Comparison of ENCODE assay signal across 9 mouse cellular contexts in the genomic region with DNA sequence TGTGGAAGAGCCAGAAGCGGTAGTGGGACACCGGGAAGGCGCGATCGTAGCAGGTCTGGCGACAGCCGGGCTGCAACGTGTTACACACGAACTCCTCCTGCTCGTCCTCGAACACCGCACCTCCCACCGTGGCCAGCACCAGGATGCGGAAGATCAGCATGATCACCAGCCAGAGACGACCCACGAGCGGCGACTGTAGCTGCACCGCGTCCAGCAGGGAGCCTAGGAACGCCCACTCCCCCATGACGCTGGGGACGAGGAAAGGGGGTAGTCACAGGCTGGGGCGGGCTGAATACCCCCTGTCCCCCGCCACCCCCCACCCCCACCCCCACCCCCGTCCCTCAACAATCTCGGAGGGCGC. TPM values are rescaled to one million over a fixed set of nuclear protein-coding genes. Genes with fewer than 3 reads are reported as not detected.
DNase-seq lines count a peak whose midpoint lies in the region; ATAC-seq and TF ChIP-seq lines count a peak whose summit lies in the region.
"Had no signal": no experiment of that assay in that cellular context is flagged by ENCODE, and none has a peak within 500 bp of the region (broad histone marks: within the 10 kb centered on the region; RNA-seq: fewer than 3 reads in every experiment).

Gene Gjd3 (minus strand): TSS at position 244 of the 361 bp plus-strand sequence.

- no peak for TF ChIP-seq EP300 in heart, postnatal 0 days (IDR thresholded peaks at IDR 0.05; ENCODE audit: low read depth)

- no peaks in the 10 kb centered on the region for H3K27me3 ChIP-seq in heart, postnatal 0 days (ENCODE audit: control insufficient read depth, insufficient read depth, low read length)
- H3K27me3 ChIP-seq in hindbrain, embryonic 13.5 days = peaks cover 4% of the 10 kb centered on the region; the same call in 1 of the 2 replicates
- peaks cover 39% of the 10 kb centered on the region for H3K27me3 ChIP-seq in midbrain, embryonic 13.5 days

- peak within 1 kb of the TSS; percentile 97 for H3K4me2 ChIP-seq in heart, postnatal 0 days (ENCODE audit: low read depth, low read length)
- H3K4me2 ChIP-seq in hindbrain, embryonic 13.5 days = peak within 1 kb of the TSS; percentile 76
- peak within 1 kb of the TSS; percentile 87 for H3K4me2 ChIP-seq in midbrain, embryonic 13.5 days (replicated peaks)

- H3K36me3 ChIP-seq in heart, postnatal 0 days (replicated peaks; ENCODE audit: control insufficient read depth, insufficient read depth, low read length) = no peaks in the 10 kb centered on the region
- H3K36me3 ChIP-seq in hindbrain, embryonic 13.5 days = no peaks in the 10 kb centered on the region
- no peaks in the 10 kb centered on the region for H3K36me3 ChIP-seq in midbrain, embryonic 13.5 days

- H3K9me3 ChIP-seq in heart, postnatal 0 days (replicated peaks; ENCODE audit: control insufficient read depth, low read length) = no peaks in the 10 kb centered on the region
- H3K9me3 ChIP-seq in hindbrain, embryonic 13.5 days = no peaks in the 10 kb centered on the region
- H3K9me3 ChIP-seq in midbrain, embryonic 13.5 days = no peaks in the 10 kb centered on the region

- no peak for TF ChIP-seq CTCF in heart, postnatal 0 days (IDR thresholded peaks at IDR 0.05; ENCODE audit: low read depth)
- no peak for TF ChIP-seq CTCF in bone marrow, adult 2 months (IDR thresholded peaks at IDR 0.05; ENCODE audit: control insufficient read depth, insufficient read depth, low read length)

- H3K4me3 ChIP-seq in heart, postnatal 0 days (ENCODE audit: low read depth, low read length) = peak within 1 kb of the TSS; percentile 62
- peak within 1 kb of the TSS; percentile 38 for H3K4me3 ChIP-seq in bone marrow, adult 2 months (replicated peaks; ENCODE audit: control insufficient read depth, low read depth, low read length)
- H3K4me3 ChIP-seq in hindbrain, embryonic 13.5 days = peak within 1 kb of the TSS; percentile 69
- peak within 1 kb of the TSS; percentile 59 for H3K4me3 ChIP-seq in midbrain, embryonic 13.5 days (replicated peaks)

- no peak within 1 kb of the TSS; the same call in 1 of the 2 replicates for H3K27ac ChIP-seq in heart, postnatal 0 days (ENCODE audit: low read depth)
- H3K27ac ChIP-seq in bone marrow, adult 2 months (ENCODE audit: control insufficient read depth, insufficient read depth, low read depth, low read length, poor library complexity) = no peak within 1 kb of the TSS; the same call in 1 of the 2 replicates
- peak within 1 kb of the TSS; percentile 98 for H3K27ac ChIP-seq in hindbrain, embryonic 13.5 days
- peak within 1 kb of the TSS; percentile 92 for H3K27ac ChIP-seq in midbrain, embryonic 13.5 days

- H3K4me1 ChIP-seq in heart, postnatal 0 days (ENCODE audit: control insufficient read depth, insufficient read depth) = peaks cover 6% of the 10 kb centered on the region
- peaks cover 1% of the 10 kb centered on the region; the same call in 1 of the 2 replicates for H3K4me1 ChIP-seq in bone marrow, adult 2 months (ENCODE audit: control insufficient read depth, insufficient read depth, low read length)
- peaks cover 31% of the 10 kb centered on the region for H3K4me1 ChIP-seq in hindbrain, embryonic 13.5 days (replicated peaks)
- peaks cover 20% of the 10 kb centered on the region for H3K4me1 ChIP-seq in midbrain, embryonic 13.5 days (replicated peaks)

- peak within 1 kb of the TSS; percentile 58 for H3K9ac ChIP-seq in heart, postnatal 0 days (replicated peaks; ENCODE audit: low read depth, low read length)
- peak within 1 kb of the TSS; percentile 87 for H3K9ac ChIP-seq in hindbrain, embryonic 13.5 days
- H3K9ac ChIP-seq in midbrain, embryonic 13.5 days (replicated peaks) = peak within 1 kb of the TSS; percentile 79

- WGBS in heart, postnatal 0 days = 3% methylated on average over 28 of the region's 28 CpGs
- whole genome bisulfite sequencing in bone marrow, adult 2 months = 6% methylated on average over 28 of the region's 28 CpGs
- WGBS in hindbrain, embryonic 13.5 days = 1% methylated on average over 25 of the region's 28 CpGs
- 1% methylated on average over 28 of the region's 28 CpGs for WGBS in midbrain, embryonic 13.5 days

- no peak for DNase-seq in heart, postnatal 0 days (ENCODE audit: low spot score)
- DNase-seq in heart, adult 11 months = no peak
- DNase-seq in ovary, postnatal 10 days (ENCODE audit: low spot score) = no peak
- no peak for DNase-seq in adrenal gland, adult 18-20 months (ENCODE audit: low spot score in 2 of 2)
- no peak for DNase-seq in layer of hippocampus, postnatal 36 days

- ATAC-seq in heart, postnatal 0 days (ENCODE audit: insufficient read depth, low read depth) = 0 out of 2 replicates have a peak, but pooled peaks have one; percentile 7
- ATAC-seq in hindbrain, embryonic 13.5 days (ENCODE audit: low FRiP score) = peak; percentile 27
- no peak; the same call in none of the 2 replicates for ATAC-seq in midbrain, embryonic 13.5 days

- TF ChIP-seq POLR2A in bone marrow, adult 2 months (IDR thresholded peaks at IDR 0.05; ENCODE audit: borderline replicate concordance, control insufficient read depth, low read depth, low read length) = no peak

RNA-seq across cellular contexts. Expression of gene Gjd3, which starts in this region (rescaled TPM):
- 4.2 and 14.7 TPM in 2 replicates for total RNA-seq in heart, postnatal 0 days (2014; rRNA removed; ENCODE audit: low replicate concordance)
- 5.8 and 6.3 TPM in 2 replicates for polyA plus RNA-seq in heart, postnatal 0 days (2015; fragmentation: Nextera tagmentation; extraction: Ambion mirVana)
- polyA plus RNA-seq in bone marrow, adult 2 months (2011; ENCODE audit: insufficient read depth, insufficient read length, low replicate concordance, missing spikeins) = not detected in 2 replicates
- polyA plus RNA-seq in hindbrain, embryonic 13.5 days (2015; fragmentation: Nextera tagmentation; extraction: Ambion mirVana) = 1.5 and 1.6 TPM in 2 replicates
- polyA plus RNA-seq in midbrain, embryonic 13.5 days (2015; fragmentation: Nextera tagmentation; extraction: Ambion mirVana) = 0.58 and 0.99 TPM in 2 replicates
- total RNA-seq in adrenal gland, adult 18-20 months (2021) = not detected
- 1 to 10 TPM in 1 of 2 experiments, under 1 TPM in 1; 0.96 to 1.1 TPM for total RNA-seq in layer of hippocampus, postnatal 36 days (2021)
- total RNA-seq: gastrocnemius, postnatal 14 days had no signal

Comparison
In these comparisons a context has a peak if more than half of its experiments do, and no peak if none do; other contexts are left out.
1. H3K27ac ChIP-seq: peak in hindbrain, embryonic 13.5 days (single experiment) and midbrain, embryonic 13.5 days (single experiment); none in heart, postnatal 0 days (single experiment) and bone marrow, adult 2 months (single experiment).
2. Peak in every context shown above with its lines, with median percentiles within 50 percentile points of each other: H3K4me2 ChIP-seq, H3K4me3 ChIP-seq and H3K9ac ChIP-seq.